Mouse (Mus musculus) CD4-positive helper T cell, adult 2 months (primary cell): ENCODE data around the gene Rps11.
"Not testable (repeated sequence)": the region's sequence is repeated elsewhere in the genome, so short reads cannot be mapped to it uniquely, and the experiment has no call there.

ENCODE experiments used
- DNase-seq: peaks from one replicate; pipeline ENCODE4 v3.0.0-alpha.2; 2012; ENCODE audit warnings: low read depth, missing footprints, low spot score

Rps11 gene

DNA sequence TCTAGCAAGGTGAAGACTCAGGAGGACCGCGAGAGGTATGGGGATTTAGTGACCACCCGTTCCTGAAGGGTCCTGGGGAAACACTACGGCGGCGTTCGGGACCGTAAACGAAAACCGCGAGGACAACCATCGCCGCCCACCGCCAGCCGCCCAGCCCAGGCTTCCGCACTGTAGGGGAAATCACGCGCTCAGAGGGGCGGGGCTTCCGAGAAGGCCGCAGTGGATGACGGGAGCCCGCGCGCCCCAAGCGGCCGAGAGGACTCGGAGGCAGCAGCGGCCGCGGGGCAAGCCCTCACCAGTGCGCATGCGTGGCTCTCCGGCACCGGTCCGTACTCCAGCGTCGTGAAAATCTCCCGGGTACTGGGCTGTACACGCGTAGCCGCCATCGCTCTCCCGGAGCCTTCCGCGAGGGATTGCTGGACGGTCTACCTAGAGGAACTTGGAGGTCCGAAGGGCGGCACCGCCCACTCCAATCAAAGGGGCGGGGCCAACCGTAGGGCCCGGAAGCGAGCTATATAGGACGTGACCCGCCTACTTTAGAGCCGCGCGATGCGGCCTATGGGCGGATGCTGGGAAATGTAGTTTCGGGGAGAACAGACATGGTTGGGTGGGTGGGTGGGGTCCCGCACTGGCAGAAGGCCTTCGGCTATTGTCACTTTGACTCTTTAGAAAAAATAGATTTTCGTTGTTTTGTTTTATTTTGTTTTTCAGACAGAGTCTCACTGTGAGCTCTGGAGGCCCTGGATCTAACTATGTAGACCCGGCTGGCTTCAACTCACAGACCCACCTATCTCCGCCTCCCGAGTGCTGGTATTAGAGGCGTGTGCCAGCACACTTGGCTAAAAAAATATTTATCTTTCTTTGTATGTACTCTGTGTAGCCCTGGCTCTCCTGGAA, 30.1 kb upstream of the Rps11 start, which contains the start of the genes Pih1d1 and Aldh16a1:
TSS of gene Pih1d1 (plus strand) at position 208 of the 897 bp plus-strand sequence.
TSS of gene Aldh16a1 (minus strand) at position 489 of the 897 bp plus-strand sequence.
- DNase-seq = peak; percentile 97

GRCm38 (mm10) chr7:45153586-45153985, 29.3 kb upstream of the Rps11 start:
- no peak for DNase-seq

DNA sequence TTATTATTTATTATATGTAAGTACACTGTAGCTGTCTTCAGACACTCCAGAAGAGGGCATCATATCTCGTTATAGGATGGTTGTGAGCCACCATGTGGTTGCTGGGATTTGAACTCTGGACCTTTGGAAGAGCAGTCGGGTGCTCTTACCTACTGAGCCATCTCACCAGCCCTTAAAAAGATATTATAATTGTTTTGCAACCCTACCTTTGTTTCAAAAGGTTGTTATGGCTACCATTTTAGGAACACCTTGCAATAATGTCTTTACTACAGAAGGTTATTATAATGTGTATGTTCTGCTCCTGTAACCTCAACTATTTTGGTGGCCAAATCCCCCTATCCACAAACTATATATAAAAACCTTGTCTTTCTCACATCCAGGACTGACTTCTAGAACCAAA, 28.8 kb upstream of the Rps11 start:
- DNase-seq = not testable (repeated sequence)

GRCm38 (mm10) chr7:45151303-45151702, 27.1 kb upstream of the Rps11 start:
- DNase-seq = no peak

GRCm38 (mm10) chr7:45150321-45150720, 26.1 kb upstream of the Rps11 start:
- no peak for DNase-seq

DNA sequence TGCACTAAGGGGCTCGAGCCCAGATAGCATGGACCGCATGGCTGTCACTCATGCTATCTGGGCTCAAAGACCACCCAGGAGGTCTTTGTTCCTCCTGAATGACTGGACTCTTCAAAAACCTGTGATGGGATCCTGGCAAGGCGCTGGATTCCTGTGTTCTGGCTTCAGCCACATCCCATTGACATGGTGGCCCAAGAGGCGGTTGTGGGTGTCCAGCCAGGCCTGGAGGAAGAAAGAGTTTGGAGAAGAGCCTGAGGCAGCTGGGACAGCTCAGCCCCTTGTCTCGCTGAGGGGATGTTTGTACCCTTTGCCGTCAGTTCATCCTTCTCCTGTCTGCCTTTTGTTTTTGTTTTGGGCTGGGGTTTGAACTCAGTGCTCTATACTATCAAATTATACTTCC, 25.3 kb upstream of the Rps11 start:
- DNase-seq = no peak

- no peak for DNase-seq
Observed at GRCm38 (mm10) chr7:45148534-45149098, 24.4 kb upstream of the Rps11 start.

DNA sequence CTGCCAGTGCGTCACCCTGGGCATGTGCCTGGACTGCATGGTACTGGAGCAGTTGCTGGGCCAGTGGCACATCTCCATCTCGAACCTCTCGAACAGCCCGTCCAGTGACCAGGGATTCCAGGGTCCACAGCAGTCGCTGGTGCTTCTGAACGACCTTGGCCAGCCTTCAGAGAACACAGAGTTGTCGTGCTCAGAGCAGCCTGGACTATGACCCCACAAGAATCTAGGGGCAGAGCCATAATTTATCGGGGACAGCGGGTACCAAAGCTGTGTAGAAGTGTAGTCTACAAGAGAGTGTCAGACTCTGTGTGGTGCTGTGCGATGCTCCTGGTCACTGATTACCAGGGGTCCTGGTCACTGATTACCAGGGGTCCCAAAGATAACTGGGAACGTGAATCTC, 23.7 kb upstream of the Rps11 start:
- no peak for DNase-seq

GRCm38 (mm10) chr7:45147267-45147666, 23.0 kb upstream of the Rps11 start:
- no peak for DNase-seq

DNA sequence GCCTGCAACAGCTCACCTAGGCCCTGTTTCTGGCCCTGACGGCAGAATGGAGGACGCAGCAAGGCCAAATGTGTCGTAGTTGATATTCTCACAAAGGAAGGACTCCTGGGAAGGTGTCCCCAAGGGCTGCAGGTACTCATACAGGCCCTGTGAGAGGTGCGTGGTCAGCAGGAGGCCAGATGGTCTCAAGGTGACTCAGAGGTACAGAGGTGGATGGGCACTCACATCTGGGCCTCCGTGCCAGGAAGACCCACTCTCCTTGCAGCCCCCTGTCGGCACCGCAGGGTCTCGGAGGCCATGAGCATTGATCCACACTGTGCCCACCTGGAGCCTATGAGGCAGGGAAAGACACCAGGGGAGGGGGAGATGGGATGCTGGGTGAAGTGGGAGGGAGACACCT, 21.2 kb upstream of the Rps11 start:
- DNase-seq = no peak

GRCm38 (mm10) chr7:45144368-45145174, 20.3 kb upstream of the Rps11 start:
- no peak for DNase-seq

DNA sequence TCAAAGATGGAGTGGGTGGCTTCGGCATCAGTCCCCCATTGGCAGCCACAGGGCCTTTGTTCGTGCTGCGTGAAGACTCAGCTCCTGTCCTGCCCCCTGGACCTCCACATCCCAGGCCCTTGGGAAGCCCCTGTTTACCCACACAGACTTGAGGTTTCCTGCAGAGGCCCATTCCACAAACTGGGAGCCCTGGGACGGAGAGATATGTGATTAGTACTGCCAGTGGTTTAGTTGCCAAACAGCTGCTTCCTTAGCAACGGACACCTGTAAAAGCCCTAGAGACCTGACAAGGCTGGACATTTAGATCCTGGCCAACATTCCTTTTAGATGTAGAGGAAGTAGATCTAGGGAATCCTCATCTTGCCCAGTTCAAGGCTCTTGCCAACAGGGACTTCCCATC, 17.7 kb upstream of the Rps11 start:
- DNase-seq = no peak

- DNase-seq = no peak
Observed at GRCm38 (mm10) chr7:45141319-45141718, 17.1 kb upstream of the Rps11 start.

DNA sequence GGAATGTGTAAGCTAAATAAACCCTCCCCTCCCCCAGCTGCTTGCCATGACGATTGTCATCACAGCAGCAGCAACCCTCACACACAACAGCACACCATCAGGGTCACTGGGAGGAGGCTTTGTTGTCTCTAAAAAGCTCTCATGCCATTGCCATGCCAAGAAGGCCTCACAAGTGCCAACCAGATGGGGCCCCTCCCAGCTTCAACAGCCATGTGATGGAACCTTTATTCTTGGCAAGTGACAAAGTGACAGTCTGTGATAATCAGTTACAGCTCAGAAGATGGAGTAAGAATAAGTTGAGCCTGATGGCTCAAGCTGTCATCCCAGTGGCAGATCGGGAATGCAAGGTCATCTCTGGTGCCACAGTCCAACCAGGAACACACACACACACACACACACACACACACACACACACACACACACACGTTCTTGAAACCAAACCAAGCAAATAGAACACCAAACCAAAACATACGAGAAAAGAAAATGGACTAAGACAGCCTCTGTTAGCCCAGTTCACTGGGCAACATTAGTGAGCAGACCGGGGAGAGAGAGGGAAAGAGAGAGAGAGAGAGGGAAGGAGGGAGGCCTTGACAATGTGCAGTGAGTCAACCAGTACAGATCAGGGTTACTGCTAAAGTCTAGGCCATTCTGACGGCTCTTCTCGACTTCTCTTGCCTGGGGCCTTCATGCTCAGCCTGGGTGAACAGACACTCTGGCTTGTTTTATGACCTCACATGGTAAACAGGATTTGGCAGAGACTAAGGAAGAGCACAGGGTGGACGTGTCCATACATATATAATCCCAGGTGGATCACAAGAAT, 15.9 kb upstream of the Rps11 start:
- DNase-seq = no peak

- no peak for DNase-seq
Observed at GRCm38 (mm10) chr7:45138403-45138802, 14.2 kb upstream of the Rps11 start.

- peak; percentile 73 for DNase-seq
Observed at GRCm38 (mm10) chr7:45137171-45138006, 13.2 kb upstream of the Rps11 start.

DNA sequence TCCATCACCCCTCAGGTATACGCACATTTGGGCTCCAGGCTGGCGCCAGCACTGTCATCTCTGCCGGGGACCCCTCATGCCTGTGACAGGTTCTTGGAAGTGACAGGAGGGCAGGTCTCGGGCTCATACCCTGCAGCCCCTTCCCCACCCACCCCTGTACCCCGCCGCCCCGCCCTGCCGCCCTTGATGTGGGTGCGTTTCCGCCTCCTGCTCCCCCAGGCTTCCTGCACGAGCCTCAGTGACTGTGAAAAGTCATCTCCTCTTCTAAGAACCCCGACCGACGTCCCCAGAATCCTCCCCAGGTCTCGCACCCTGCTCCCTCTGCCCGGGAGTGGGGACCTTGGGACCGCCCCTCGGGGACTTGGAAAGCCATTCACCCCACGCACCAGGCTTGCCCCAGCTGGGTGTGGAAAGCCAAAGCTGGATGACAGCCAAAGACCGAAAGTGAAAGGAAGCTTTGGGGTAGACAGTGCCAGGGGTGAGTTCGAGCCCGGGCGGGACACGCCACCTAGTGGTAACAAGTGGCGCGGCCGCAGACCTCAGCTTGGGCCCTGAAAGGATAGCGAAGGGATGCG, 11.8 kb upstream of the Rps11 start, which contains the start of the genes Gm45713 and Flt3l:
TSS of gene Gm45713 (minus strand) at position 239 of the 575 bp plus-strand sequence.
TSS of gene Flt3l (minus strand) at position 440 of the 575 bp plus-strand sequence.
- peak; percentile 95 for DNase-seq

DNA sequence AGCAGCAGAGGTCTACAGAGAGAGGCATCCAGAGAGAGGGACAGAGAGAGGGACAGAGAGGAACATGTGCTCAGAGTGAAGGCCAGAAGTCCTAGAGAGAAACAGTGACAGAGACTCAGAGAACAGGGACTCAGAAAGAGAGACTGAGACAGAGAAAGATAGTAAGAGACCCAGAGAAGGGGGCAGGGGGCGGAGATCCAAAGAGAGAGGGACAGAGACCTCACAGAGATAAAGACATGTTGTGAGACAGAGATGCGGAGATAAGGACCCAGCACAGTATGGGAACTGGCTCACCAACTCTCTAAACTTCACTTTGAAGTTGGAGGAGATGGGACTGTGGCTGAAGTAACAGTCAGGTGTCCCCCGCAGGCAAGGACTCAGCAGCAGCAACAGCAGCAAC, 11.1 kb upstream of the Rps11 start:
- peak; percentile 59 for DNase-seq

- peak; percentile 82 for DNase-seq
Observed at GRCm38 (mm10) chr7:45134544-45135026, 10.3 kb upstream of the Rps11 start.
